Mouse (Mus musculus) myocyte (in vitro differentiated cells): ENCODE results near the gene Nlrc5.

ENCODE experiments used
- CEBPB ChIP-seq: IDR thresholded peaks from 2 replicates; pipeline ENCODE4 v1.6.1; 2011; ENCODE audit warnings: mild to moderate bottlenecking, moderate library complexity; ENCODE audit not compliant: poor library complexity, insufficient read depth, severe bottlenecking
- E2F4 ChIP-seq: IDR thresholded peaks from one replicate; pipeline ENCODE4 v1.6.1; 2011; ENCODE audit warnings: mild to moderate bottlenecking, control low read depth, moderate library complexity; ENCODE audit not compliant: insufficient read depth
- MAX ChIP-seq: IDR thresholded peaks from one replicate; pipeline ENCODE4 v1.6.1; 2011; ENCODE audit warnings: low read depth, mild to moderate bottlenecking, control low read depth
- MYOD1 ChIP-seq, 3 experiments: IDR thresholded peaks; one replicate each; pipeline ENCODE4 v1.6.1; 2011; ENCODE audit warnings: control low read depth in 2 of 3, low read depth in 2 of 3, mild to moderate bottlenecking in 2 of 3, moderate library complexity in 1 of 3; ENCODE audit not compliant: insufficient read length in 2 of 3, control insufficient read depth in 1 of 3
- MYOG ChIP-seq, 3 experiments: IDR thresholded peaks; one replicate each; pipeline ENCODE4 v1.6.1; 2011; ENCODE audit warnings: control low read depth in 2 of 3, low read depth in 2 of 3, mild to moderate bottlenecking in 2 of 3; ENCODE audit not compliant: insufficient read length in 2 of 3, control insufficient read depth in 1 of 3, insufficient read depth in 1 of 3
- POLR2A ChIP-seq: IDR thresholded peaks from one replicate; pipeline ENCODE4 v1.6.1; 2011; ENCODE audit warnings: low read depth, mild to moderate bottlenecking, control low read depth, moderate library complexity; ENCODE audit not compliant: insufficient read length
- POLR2AphosphoS2 ChIP-seq: IDR thresholded peaks from one replicate; pipeline ENCODE4 v1.6.1; 2011; ENCODE audit warnings: low read depth, control low read depth; ENCODE audit not compliant: insufficient read length
- SRF ChIP-seq: IDR thresholded peaks from one replicate; pipeline ENCODE4 v1.6.1; 2011; ENCODE audit warnings: low read depth; ENCODE audit not compliant: control insufficient read depth, insufficient read length
- USF1 ChIP-seq: IDR thresholded peaks from one replicate; pipeline ENCODE4 v1.6.1; 2011; ENCODE audit warnings: low read depth, mild to moderate bottlenecking, control low read depth, moderate library complexity

DNA sequence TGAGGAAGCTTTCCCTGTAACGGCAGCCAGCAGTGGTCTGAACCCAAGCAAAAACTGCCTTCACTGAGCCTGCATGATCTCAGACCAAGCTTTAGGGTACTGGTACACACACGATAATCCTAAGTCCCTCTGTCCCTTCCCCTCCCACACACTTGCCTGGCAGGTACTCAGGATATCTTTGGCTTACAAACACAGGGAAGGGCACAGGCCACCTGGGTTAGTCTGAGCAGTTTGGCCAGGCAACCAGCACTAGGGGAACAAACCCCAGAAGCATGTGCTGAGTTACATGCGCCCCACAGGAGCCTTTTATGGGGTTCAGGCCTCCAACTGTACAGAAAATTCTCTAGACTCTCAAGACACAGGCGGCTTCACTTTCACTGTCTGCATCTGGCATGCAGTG, 95.7 kb downstream of the Nlrc5 start:
- no peak for TF ChIP-seq MYOG (IDR thresholded peaks at IDR 0.05; ENCODE audit: control insufficient read depth in 1 of 3, insufficient read depth in 1 of 3, insufficient read length in 2 of 3, low read depth in 2 of 3)
- no peak for TF ChIP-seq USF1
- TF ChIP-seq E2F4, result no peak
- TF ChIP-seq POLR2A, result no peak
- TF ChIP-seq MAX, result no peak
- no peak for TF ChIP-seq POLR2AphosphoS2
- TF ChIP-seq SRF, result no peak
- no peak for TF ChIP-seq MYOD1 (IDR thresholded peaks at IDR 0.05; ENCODE audit: control insufficient read depth in 1 of 3, insufficient read length in 2 of 3, low read depth in 2 of 3)
- no peak for TF ChIP-seq CEBPB
